Mouse (Mus musculus) midbrain, embryonic 10.5 days (tissue): ENCODE measurements around the gene Nhsl2. TPM values are rescaled to one million over a fixed set of nuclear protein-coding genes. Genes with fewer than 3 reads are reported as not detected.

Experiments
- DNase-seq: peaks from one replicate; pipeline ENCODE4 v3.0.0-alpha.2; 2017; ENCODE audit warnings: low spot score
- H3K27ac ChIP-seq: fragments of 300-500 bp; sonication (generic); replicated peaks from 2 replicates; pipeline ENCODE4 v1.5.1; 2016; ENCODE audit warnings: mild to moderate bottlenecking
- H3K27me3 ChIP-seq: fragments of 300-500 bp; sonication (generic); 2 replicates; pipeline ENCODE4 v1.6.1; 2016; ENCODE audit warnings: low read depth, mild to moderate bottlenecking; ENCODE audit not compliant: poor library complexity, severe bottlenecking
- H3K36me3 ChIP-seq: fragments of 300-500 bp; sonication (generic); 2 replicates; pipeline ENCODE4 v1.6.1; 2016; ENCODE audit warnings: mild to moderate bottlenecking, moderate library complexity
- H3K4me1 ChIP-seq: fragments of 300-500 bp; sonication (generic); 2 replicates; pipeline ENCODE4 v1.6.1; 2016
- H3K4me3 ChIP-seq: fragments of 300-500 bp; sonication (generic); 2 replicates; pipeline ENCODE4 v1.5.1; 2016; ENCODE audit warnings: mild to moderate bottlenecking, moderate library complexity
- H3K9me3 ChIP-seq: fragments of 300-500 bp; sonication (generic); replicated peaks from 2 replicates; pipeline ENCODE4 v1.6.1; 2016; ENCODE audit warnings: mild to moderate bottlenecking
- WGBS: fragments of 180-500 bp; shearing (Covaris S2); methylation state at CpG from one replicate; pipeline ENCODE4 v1.1.7; 2016; 5-methylcytosine and 5-hydroxymethylcytosine counted together
- polyA plus RNA-seq: library from polyadenylated mRNA; unstranded; fragments of >200 nt; fragmentation: Nextera tagmentation; extraction: Ambion mirVana; gene quantifications from 2 replicates; pipeline ENCODE4 v1.2.1, GENCODE M21; 2016

Gene Nhsl2
- polyA plus RNA-seq, 1 experiment from 2014 or later, result 14.1 TPM

DNA sequence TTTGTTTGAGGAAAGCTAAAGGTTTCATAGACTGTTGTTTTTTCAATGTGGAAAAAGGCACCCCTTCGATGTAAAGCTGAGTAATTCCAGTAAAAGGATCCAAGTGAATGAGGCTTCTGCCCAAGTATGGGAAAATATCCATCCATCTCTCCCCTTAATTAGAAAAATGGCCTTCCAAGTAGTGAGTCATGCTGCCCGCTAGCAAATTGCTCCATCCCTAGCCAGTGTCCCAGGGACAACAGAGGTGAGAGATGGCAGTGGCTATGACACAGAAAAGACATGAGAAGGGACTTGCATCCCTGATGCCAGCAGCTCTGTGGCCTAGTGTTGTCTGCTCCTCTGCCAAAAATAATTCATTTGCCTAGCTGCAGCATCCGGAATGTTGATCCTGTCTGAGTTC is 114.5 kb downstream of the Nhsl2 start:
- no peak overlapping the region for H3K4me3 ChIP-seq
- peaks cover 90% of the 10 kb centered on the region for H3K27me3 ChIP-seq
- no peaks in the 10 kb centered on the region for H3K36me3 ChIP-seq
- no peaks in the 10 kb centered on the region for H3K9me3 ChIP-seq
- DNase-seq, result no peak
- no peaks in the 10 kb centered on the region for H3K4me1 ChIP-seq
- WGBS, result 83% methylated on average over 3 of the region's 3 CpGs
- no peak overlapping the region for H3K27ac ChIP-seq

DNA sequence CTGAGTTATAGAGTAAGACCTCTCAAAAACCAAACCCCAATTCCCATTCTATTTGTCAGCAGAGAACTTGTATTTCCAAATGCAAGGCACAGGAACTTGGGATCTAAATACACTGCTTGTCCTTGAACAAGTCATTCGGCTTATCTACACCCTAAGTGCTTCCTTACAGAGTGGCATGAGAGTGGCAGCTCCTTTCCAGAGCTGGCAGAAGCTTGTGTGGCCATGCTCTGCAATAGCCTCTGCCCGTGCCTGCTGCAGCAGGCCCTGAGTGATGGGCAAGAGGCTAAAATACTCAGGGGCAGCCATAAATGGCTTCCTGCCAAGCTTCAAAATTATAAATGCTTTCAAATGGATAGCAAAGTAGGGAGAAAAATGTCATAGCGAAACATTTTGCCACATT is 123.8 kb downstream of the Nhsl2 start:
- H3K27me3 ChIP-seq, result peaks cover 81% of the 10 kb centered on the region
- H3K9me3 ChIP-seq, result no peaks in the 10 kb centered on the region
- no peaks in the 10 kb centered on the region for H3K4me1 ChIP-seq
- no peak overlapping the region for H3K27ac ChIP-seq
- no peak for DNase-seq
- no peak overlapping the region for H3K4me3 ChIP-seq
- WGBS, result 88% methylated on average over 3 of the region's 3 CpGs
- no peaks in the 10 kb centered on the region for H3K36me3 ChIP-seq

DNA sequence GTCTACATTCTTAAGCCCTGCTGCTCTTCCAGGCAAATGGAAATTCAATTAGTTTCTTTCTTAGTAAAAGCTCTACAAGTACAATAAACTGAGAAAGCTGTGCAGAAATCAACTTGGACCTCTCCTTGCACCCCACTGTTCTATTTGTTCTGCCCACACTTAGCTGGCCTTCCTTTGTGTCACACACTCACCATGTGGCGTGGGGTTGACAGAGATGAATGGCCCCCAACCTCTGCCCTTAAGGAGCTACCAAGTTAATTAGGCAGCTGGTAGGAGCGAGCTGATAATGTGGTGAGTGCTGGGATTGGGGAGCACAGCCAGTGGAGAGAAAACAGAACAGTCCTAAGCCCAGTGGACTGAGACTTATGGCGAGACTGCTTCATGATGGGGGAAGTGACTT is 127.7 kb downstream of the Nhsl2 start:
- peaks cover 100% of the 10 kb centered on the region for H3K27me3 ChIP-seq
- no peak for DNase-seq
- H3K4me1 ChIP-seq, result no peaks in the 10 kb centered on the region
- H3K4me3 ChIP-seq, result no peak overlapping the region
- H3K36me3 ChIP-seq, result no peaks in the 10 kb centered on the region
- H3K27ac ChIP-seq, result no peak overlapping the region
- 44% methylated on average over 3 of the region's 3 CpGs for WGBS
- H3K9me3 ChIP-seq, result no peaks in the 10 kb centered on the region

- no peaks in the 10 kb centered on the region for H3K36me3 ChIP-seq
- WGBS, result 54% methylated on average over 2 of the region's 2 CpGs
- H3K4me1 ChIP-seq, result peaks cover 3% of the 10 kb centered on the region; the same call in 1 of the 2 replicates
- H3K4me3 ChIP-seq, result no peak overlapping the region
- H3K27ac ChIP-seq, result no peak overlapping the region
- no peaks in the 10 kb centered on the region for H3K9me3 ChIP-seq
- DNase-seq, result no peak
- H3K27me3 ChIP-seq, result peaks cover 100% of the 10 kb centered on the region
Measured at GRCm38 (mm10) chrX:101978861-101979260, 129.7 kb downstream of the Nhsl2 start.

DNA sequence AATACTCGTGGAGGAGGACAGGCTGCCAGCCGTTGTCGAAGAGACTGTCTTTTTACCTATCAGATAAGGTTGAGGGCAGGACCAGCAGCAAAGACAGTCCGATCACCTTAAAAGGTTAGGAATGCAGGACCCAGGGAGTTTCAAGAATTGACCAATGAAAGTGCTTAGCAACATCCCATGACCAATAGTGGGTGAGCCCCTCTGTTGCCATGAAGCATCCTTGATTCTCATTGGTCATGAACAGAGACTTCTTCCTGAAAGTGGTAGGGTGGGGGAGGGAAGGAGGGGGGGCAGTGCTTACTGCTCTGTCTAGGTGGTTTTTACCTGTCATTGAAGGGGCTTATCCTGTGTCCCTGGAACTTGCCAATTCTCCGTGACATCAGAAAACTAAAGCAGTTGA is 130.1 kb downstream of the Nhsl2 start:
- Histone ChIP-seq H3K36me3 (no peaks in the 10 kb centered on the region), H3K27ac (no peak overlapping the region), H3K9me3 (no peaks in the 10 kb centered on the region), H3K4me3 (no peak overlapping the region), H3K27me3 (peaks cover 100% of the 10 kb centered on the region), H3K4me1 (peaks cover 5% of the 10 kb centered on the region)
- 39% methylated on average over 5 of the region's 5 CpGs for WGBS
- DNase-seq, result no peak

GRCm38 (mm10) chrX:101980586-101980985 is 131.4 kb downstream of the Nhsl2 start:
- DNase-seq, result no peak
- H3K27ac ChIP-seq, result no peak overlapping the region
- H3K9me3 ChIP-seq, result no peaks in the 10 kb centered on the region
- 91% methylated on average over 2 of the region's 2 CpGs for WGBS
- H3K4me1 ChIP-seq, result peaks cover 12% of the 10 kb centered on the region
- peaks cover 100% of the 10 kb centered on the region for H3K27me3 ChIP-seq
- H3K4me3 ChIP-seq, result no peak overlapping the region
- H3K36me3 ChIP-seq, result no peaks in the 10 kb centered on the region

DNA sequence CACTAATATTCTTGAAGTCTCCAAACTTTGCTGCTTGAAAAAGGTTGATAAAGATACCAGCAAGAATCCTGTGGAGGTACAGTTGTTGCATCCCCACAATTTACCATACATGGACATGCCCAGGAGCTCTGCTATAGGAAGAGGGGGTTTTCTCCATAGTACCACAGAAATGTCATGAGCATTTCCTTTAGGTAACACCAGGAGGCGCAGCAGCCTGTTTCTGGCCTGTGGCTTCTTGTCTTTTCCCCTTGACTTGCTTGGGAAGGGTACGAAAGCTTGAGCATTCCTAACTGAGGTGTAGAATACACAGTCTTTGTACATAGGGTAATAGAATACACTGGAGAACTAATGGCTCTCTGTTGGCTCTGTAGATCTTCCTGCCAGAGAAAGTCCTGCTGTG is 132.3 kb downstream of the Nhsl2 start:
- H3K36me3 ChIP-seq, result no peaks in the 10 kb centered on the region
- H3K4me1 ChIP-seq, result peaks cover 20% of the 10 kb centered on the region
- 38% methylated on average over 2 of the region's 2 CpGs for WGBS
- H3K9me3 ChIP-seq, result no peaks in the 10 kb centered on the region
- no peak overlapping the region for H3K4me3 ChIP-seq
- DNase-seq, result no peak
- H3K27ac ChIP-seq, result no peak overlapping the region
- H3K27me3 ChIP-seq, result peaks cover 100% of the 10 kb centered on the region

DNA sequence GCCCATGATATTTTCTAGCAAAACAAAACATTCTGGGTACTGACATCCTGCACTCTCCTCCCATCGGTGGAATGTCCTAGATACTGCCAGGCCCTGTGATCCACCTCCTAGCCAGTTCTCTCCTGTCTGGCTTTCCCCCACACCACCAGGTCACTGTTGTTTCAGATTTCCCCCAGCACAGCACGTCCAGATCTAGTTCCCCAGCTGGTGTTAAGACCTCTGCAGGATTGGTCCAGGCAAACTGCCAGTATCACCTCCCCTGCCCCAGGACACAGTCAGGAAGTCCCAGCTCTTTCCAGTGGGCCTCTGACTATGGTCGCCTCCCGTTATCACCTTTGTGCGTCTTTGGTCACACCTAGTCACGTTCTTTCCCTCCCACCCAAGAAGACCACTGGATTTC is 134.5 kb downstream of the Nhsl2 start:
- WGBS, result 70% methylated on average over 6 of the region's 6 CpGs
- H3K27ac ChIP-seq, result no peak overlapping the region
- no peak for DNase-seq
- H3K36me3 ChIP-seq, result no peaks in the 10 kb centered on the region
- no peak overlapping the region for H3K4me3 ChIP-seq
- H3K27me3 ChIP-seq, result peaks cover 100% of the 10 kb centered on the region
- peaks cover 26% of the 10 kb centered on the region for H3K4me1 ChIP-seq
- no peaks in the 10 kb centered on the region for H3K9me3 ChIP-seq

DNA sequence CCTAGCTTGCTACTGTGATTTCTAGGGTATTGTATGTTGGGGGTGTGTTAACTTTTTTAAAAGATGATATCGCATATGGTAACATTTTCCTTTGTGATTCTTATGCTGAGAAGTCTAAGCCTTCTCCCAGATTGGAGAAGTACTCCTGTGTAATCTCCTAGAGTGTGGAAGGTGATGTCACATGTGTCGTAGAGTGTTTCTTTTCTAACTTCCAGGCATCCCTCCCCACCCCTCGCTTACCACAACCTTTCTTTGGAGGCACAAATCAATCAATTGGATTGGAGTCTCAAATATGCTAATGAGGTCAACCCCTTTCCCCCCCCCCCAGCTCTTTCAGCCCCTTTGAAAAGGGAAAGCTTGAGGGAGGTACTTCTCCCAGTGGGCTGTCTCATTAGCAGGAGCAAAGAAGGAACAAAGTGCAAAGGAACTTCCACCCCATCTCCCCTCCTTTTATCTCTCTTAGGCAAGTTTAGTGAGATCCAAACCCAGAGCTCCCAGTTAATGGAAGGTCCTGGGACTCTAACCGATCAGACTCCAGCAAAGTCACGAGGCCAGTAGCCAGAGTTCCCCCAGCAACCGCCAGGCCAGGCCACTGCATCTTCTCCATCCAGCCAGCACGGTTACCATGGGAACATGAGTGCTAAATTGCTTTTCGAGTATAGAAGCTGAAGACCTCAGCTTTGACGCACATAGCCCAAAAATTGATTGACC is 137.6 kb downstream of the Nhsl2 start:
- DNase-seq, result peak; percentile 59
- WGBS, result 26% methylated on average over 9 of the region's 9 CpGs
- peaks cover 26% of the 10 kb centered on the region for H3K4me1 ChIP-seq
- peaks cover 100% of the 10 kb centered on the region for H3K27me3 ChIP-seq
- H3K36me3 ChIP-seq, result no peaks in the 10 kb centered on the region
- H3K4me3 ChIP-seq, result 0 out of 2 replicates have a peak overlapping the region, but pooled peaks have one; percentile 11
- no peaks in the 10 kb centered on the region for H3K9me3 ChIP-seq
- peak overlapping the region; percentile 71 for H3K27ac ChIP-seq

GRCm38 (mm10) chrX:101993841-101994571 is 144.8 kb downstream of the Nhsl2 start:
- Histone ChIP-seq H3K4me1 (peaks cover 14% of the 10 kb centered on the region), H3K36me3 (no peaks in the 10 kb centered on the region), H3K27me3 (peaks cover 98% of the 10 kb centered on the region), H3K27ac (peak overlapping the region; percentile 79), H3K9me3 (no peaks in the 10 kb centered on the region), H3K4me3 (no peak overlapping the region)
- peak; percentile 70 for DNase-seq
- WGBS, result 33% methylated on average over 12 of the region's 12 CpGs

DNA sequence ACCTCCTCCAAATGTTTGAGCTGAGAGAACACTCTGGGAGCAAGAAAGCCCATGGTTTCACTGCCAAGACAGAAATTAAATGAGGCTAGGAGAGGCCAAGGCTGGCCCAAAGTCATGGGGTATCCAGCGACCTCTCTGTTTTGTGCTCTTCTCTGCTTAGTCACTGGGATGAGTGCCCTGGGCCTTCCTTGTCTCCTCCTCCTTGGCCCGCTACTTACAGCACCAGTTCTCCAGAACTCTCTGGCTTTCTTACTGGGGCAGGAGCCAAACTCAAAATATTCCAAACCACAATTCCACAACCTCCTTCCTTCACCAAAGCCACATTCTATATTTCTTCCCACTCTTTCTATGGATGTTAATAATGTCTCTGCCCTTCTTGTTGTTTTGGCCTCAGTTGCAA is 147.5 kb downstream of the Nhsl2 start:
- Histone ChIP-seq H3K4me3 (no peak overlapping the region), H3K36me3 (no peaks in the 10 kb centered on the region), H3K27ac (no peak overlapping the region), H3K4me1 (peaks cover 14% of the 10 kb centered on the region), H3K27me3 (peaks cover 98% of the 10 kb centered on the region), H3K9me3 (no peaks in the 10 kb centered on the region)
- DNase-seq, result no peak
- 85% methylated on average over 2 of the region's 2 CpGs for WGBS

DNA sequence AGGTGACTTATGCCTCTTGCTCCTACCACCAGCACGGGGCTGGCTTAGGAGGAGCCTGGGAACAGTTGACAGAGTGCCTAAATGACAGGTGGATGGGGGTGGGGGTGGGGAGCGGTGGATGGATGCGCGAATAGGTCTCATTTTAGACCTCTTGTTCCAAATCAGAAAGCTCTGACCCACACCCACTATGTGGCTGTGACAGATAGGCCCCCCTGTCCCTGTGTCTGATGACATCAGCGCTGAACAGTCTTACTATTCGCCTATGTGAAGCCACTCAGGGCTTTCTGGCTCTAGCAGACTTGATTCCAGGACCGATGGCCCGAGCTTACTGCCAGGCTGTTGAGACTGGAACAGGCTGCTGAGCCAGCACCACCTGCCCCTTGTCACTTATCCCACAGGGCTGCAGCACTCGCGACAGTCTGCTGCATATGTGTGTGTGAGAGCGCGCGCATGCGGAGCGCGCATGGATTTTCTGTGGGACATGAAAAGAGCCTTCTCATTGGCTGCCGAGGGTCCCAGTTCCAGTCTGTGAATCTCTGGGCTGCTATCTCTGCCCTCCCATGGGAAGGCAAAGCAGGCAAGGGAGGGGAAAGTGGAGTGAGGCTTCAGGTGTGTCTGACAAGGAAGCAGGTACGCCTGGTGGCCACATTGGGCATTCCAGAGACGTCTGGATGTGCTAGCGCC is 154.6 kb downstream of the Nhsl2 start:
- peaks cover 33% of the 10 kb centered on the region for H3K4me1 ChIP-seq
- DNase-seq, result peak; percentile 44
- peak overlapping the region; percentile 50 for H3K4me3 ChIP-seq
- peak overlapping the region; percentile 67 for H3K27ac ChIP-seq
- peaks cover 100% of the 10 kb centered on the region for H3K27me3 ChIP-seq
- H3K36me3 ChIP-seq, result no peaks in the 10 kb centered on the region
- 16% methylated on average over 20 of the region's 20 CpGs for WGBS
- no peaks in the 10 kb centered on the region for H3K9me3 ChIP-seq

- DNase-seq, result no peak
- Histone ChIP-seq H3K27ac (peak overlapping the region; percentile 67), H3K4me3 (peak overlapping the region; percentile 50), H3K36me3 (no peaks in the 10 kb centered on the region), H3K27me3 (peaks cover 100% of the 10 kb centered on the region), H3K9me3 (no peaks in the 10 kb centered on the region), H3K4me1 (peaks cover 33% of the 10 kb centered on the region)
- 15% methylated on average over 7 of the region's 7 CpGs for WGBS
Measured at GRCm38 (mm10) chrX:102004370-102004769, 155.2 kb downstream of the Nhsl2 start.
